Mouse (Mus musculus): ENCODE data around the gene Lhx5.

- no peak for TF ChIP-seq CTCF (IDR thresholded peaks at IDR 0.05; ENCODE audit: control insufficient read depth, insufficient read depth, low read length)
- TF ChIP-seq POLR2A (IDR thresholded peaks at IDR 0.05; ENCODE audit: borderline replicate concordance, control insufficient read depth, low read depth, low read length): no peak
These were observed 35.5 kb downstream of the Lhx5 start for GRCm38 (mm10) chr5:120467026-120467425.
